Mouse (Mus musculus): ENCODE data around the gene Nde1. TPM values are rescaled to one million over a fixed set of nuclear protein-coding genes. Genes with fewer than 3 reads are reported as not detected.

Nde1 gene
- polyA plus RNA-seq, 1 experiment, result 7.2 TPM

DNA sequence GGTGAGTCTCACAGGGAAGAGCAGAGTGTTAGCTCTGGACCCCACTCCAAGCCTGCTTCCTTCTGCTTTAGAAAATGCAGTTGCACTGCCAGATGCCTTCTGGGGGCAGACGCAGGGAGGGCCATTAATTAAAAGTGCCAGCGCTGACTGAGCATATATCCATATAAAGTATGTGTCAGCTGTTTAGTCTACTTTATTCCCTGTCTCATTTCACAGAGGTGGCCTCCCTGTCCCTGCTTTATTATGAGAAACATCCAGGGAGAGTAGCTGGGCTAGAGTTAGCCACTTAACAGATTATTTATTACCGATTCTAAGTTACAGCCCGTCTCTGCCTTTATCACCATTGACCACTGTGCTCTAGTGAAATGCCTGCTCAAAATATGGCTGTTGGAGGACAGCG, 19.3 kb downstream of the Nde1 start:
- no peak for TF ChIP-seq TAL1 (IDR thresholded peaks at IDR 0.05; ENCODE audit: low read length)
- TF ChIP-seq GATA1 (IDR thresholded peaks at IDR 0.05; ENCODE audit: low read length), result no peak
- peaks cover 5% of the 10 kb centered on the region for H3K4me1 ChIP-seq (ENCODE audit: control insufficient read depth)
- H3K36me3 ChIP-seq (ENCODE audit: control insufficient read depth), result peaks cover 100% of the 10 kb centered on the region
- no peaks in the 10 kb centered on the region for H3K27me3 ChIP-seq (ENCODE audit: control insufficient read depth)
- H3K9me3 ChIP-seq (ENCODE audit: control insufficient read depth, low read length), result no peaks in the 10 kb centered on the region
- H3K4me3 ChIP-seq (replicated peaks), result no peak overlapping the region

DNA sequence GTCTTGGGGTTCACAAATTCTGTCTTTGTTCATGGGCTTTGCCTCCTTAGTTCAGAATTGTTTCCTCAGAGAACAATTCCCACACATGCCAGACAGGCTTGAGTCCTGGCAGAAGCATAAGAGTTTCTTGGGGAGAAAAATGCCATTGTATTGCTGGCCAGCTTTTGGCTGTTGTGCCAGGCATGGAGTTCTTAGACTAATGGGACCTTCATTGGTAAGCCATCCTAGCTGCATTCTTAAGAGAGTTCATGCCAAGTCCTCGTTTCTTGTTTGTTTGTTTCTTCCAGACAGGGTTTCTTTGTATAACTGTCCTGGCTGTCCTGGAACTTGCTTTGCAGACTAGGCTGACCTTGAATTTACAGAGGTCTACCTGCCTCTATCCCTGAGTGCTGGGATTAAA, 20.8 kb downstream of the Nde1 start:
- no peak overlapping the region for H3K4me3 ChIP-seq (replicated peaks)
- H3K36me3 ChIP-seq (ENCODE audit: control insufficient read depth), result peaks cover 100% of the 10 kb centered on the region
- no peak for TF ChIP-seq GATA1 (IDR thresholded peaks at IDR 0.05; ENCODE audit: low read length)
- no peak for TF ChIP-seq TAL1 (IDR thresholded peaks at IDR 0.05; ENCODE audit: low read length)
- H3K27me3 ChIP-seq (ENCODE audit: control insufficient read depth), result no peaks in the 10 kb centered on the region
- H3K9me3 ChIP-seq (ENCODE audit: control insufficient read depth, low read length), result no peaks in the 10 kb centered on the region
- no peaks in the 10 kb centered on the region for H3K4me1 ChIP-seq (ENCODE audit: control insufficient read depth)

- H3K4me3 ChIP-seq (replicated peaks), result no peak overlapping the region
- TF ChIP-seq GATA1 (IDR thresholded peaks at IDR 0.05; ENCODE audit: low read length), result no peak
- no peak for TF ChIP-seq TAL1 (IDR thresholded peaks at IDR 0.05; ENCODE audit: low read length)
- H3K9me3 ChIP-seq (ENCODE audit: control insufficient read depth, low read length), result no peaks in the 10 kb centered on the region
- H3K36me3 ChIP-seq (ENCODE audit: control insufficient read depth), result peaks cover 100% of the 10 kb centered on the region
- H3K4me1 ChIP-seq (ENCODE audit: control insufficient read depth), result no peaks in the 10 kb centered on the region
- no peaks in the 10 kb centered on the region for H3K27me3 ChIP-seq (ENCODE audit: control insufficient read depth)
These were observed 22.4 kb downstream of the Nde1 start for GRCm38 (mm10) chr16:14185516-14185915.

- TF ChIP-seq GATA1 (IDR thresholded peaks at IDR 0.05; ENCODE audit: low read length) (no peak), TAL1 (IDR thresholded peaks at IDR 0.05; ENCODE audit: low read length) (no peak)
- H3K27me3 ChIP-seq (ENCODE audit: control insufficient read depth), result no peaks in the 10 kb centered on the region
- H3K4me1 ChIP-seq (ENCODE audit: control insufficient read depth), result no peaks in the 10 kb centered on the region
- H3K4me3 ChIP-seq (replicated peaks), result no peak overlapping the region
- H3K9me3 ChIP-seq (ENCODE audit: control insufficient read depth, low read length), result no peaks in the 10 kb centered on the region
- H3K36me3 ChIP-seq (ENCODE audit: control insufficient read depth), result peaks cover 54% of the 10 kb centered on the region
These were observed 31.3 kb downstream of the Nde1 start for GRCm38 (mm10) chr16:14194164-14194950.

DNA sequence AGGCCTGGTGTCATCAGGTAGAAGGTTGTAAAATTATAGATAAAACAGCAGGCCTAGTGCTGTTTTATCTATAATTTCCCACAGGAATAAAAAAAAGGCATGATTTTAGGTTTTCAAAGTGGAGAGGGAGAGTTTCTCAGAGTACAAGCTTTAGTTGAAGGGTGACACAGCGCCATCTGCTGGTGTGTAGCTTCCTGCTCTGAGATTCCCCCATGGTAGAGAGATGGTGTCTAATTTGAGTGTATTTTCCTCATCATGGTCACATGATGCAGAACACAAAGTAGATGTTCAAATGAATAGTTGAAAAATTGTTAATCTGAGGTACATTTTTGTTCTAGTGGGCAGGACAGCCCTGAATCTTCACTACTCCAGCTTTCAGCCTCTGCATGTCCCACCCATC, 32.4 kb downstream of the Nde1 start:
- TF ChIP-seq TAL1 (IDR thresholded peaks at IDR 0.05; ENCODE audit: low read length) (no peak), GATA1 (IDR thresholded peaks at IDR 0.05; ENCODE audit: low read length) (no peak)
- Histone ChIP-seq H3K4me1 (ENCODE audit: control insufficient read depth) (no peaks in the 10 kb centered on the region), H3K27me3 (ENCODE audit: control insufficient read depth) (no peaks in the 10 kb centered on the region), H3K36me3 (ENCODE audit: control insufficient read depth) (peaks cover 44% of the 10 kb centered on the region), H3K4me3 (replicated peaks) (no peak overlapping the region), H3K9me3 (ENCODE audit: control insufficient read depth, low read length) (no peaks in the 10 kb centered on the region)

- Histone ChIP-seq H3K4me1 (ENCODE audit: control insufficient read depth) (no peaks in the 10 kb centered on the region), H3K4me3 (replicated peaks) (no peak overlapping the region), H3K27me3 (ENCODE audit: control insufficient read depth) (no peaks in the 10 kb centered on the region), H3K9me3 (ENCODE audit: control insufficient read depth, low read length) (no peaks in the 10 kb centered on the region), H3K36me3 (ENCODE audit: control insufficient read depth) (peaks cover 10% of the 10 kb centered on the region)
- TF ChIP-seq TAL1 (IDR thresholded peaks at IDR 0.05; ENCODE audit: low read length) (no peak), GATA1 (IDR thresholded peaks at IDR 0.05; ENCODE audit: low read length) (no peak)
These were observed 35.7 kb downstream of the Nde1 start for GRCm38 (mm10) chr16:14198798-14199197.

DNA sequence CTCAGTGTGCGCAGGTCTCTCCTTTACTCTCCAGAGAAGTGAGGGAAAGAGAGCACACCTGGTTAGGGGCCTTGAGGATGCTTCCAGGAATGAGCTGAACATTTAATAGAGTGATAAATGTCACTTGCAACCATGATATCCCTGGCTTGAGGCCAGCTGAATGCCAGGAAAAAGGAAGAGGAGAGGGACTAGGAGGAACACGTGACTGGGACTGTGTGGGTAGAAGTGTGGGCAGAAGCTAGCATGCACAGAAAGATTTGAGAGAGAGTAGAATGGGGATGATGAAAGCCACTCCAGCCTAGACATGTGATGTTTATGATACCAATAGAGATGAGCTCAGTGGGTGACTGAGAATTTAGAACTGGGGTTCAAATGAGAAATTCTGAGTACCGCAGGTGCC, 52.1 kb downstream of the Nde1 start:
- no peak overlapping the region for H3K4me3 ChIP-seq (replicated peaks)
- no peaks in the 10 kb centered on the region for H3K4me1 ChIP-seq (ENCODE audit: control insufficient read depth)
- no peak for TF ChIP-seq GATA1 (IDR thresholded peaks at IDR 0.05; ENCODE audit: low read length)
- TF ChIP-seq TAL1 (IDR thresholded peaks at IDR 0.05; ENCODE audit: low read length), result no peak
- no peaks in the 10 kb centered on the region for H3K36me3 ChIP-seq (ENCODE audit: control insufficient read depth)
- H3K27me3 ChIP-seq (ENCODE audit: control insufficient read depth), result no peaks in the 10 kb centered on the region
- no peaks in the 10 kb centered on the region for H3K9me3 ChIP-seq (ENCODE audit: control insufficient read depth, low read length)

DNA sequence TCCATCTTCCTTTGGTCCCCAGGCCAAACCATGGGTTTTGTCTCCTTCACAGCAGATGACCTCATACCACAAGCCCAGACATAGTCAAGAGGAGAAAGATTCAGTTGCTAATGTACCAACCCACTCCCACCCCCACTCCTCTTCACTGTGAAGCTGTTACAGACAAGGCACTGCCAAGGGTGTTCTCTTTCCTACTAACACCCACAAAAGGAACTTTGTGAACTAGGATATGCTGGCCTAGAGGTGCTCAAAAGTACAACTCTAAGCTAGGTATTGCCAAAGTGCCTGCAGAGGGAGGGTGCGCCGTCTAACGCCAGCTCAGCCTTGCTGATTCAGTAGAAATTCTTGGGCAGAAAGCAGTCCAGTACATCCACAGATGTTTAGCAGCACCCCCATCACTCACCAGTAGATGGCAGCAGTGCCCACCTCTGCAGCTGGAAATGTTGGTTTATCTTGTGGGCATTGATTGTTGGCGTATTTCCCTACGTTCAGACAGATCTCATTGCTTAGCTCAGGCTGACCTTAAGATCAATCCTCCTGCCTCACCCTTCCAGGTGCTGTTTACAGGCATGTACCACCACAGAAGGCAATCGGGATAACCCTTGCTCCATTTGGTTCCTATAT, 74.1 kb downstream of the Nde1 start:
- Histone ChIP-seq H3K36me3 (ENCODE audit: control insufficient read depth) (no peaks in the 10 kb centered on the region), H3K4me3 (replicated peaks) (no peak overlapping the region), H3K4me1 (ENCODE audit: control insufficient read depth) (no peaks in the 10 kb centered on the region; the same call in 1 of the 2 replicates), H3K9me3 (ENCODE audit: control insufficient read depth, low read length) (no peaks in the 10 kb centered on the region), H3K27me3 (ENCODE audit: control insufficient read depth) (no peaks in the 10 kb centered on the region)
- TF ChIP-seq TAL1 (IDR thresholded peaks at IDR 0.05; ENCODE audit: low read length) (no peak), GATA1 (IDR thresholded peaks at IDR 0.05; ENCODE audit: low read length) (no peak)

DNA sequence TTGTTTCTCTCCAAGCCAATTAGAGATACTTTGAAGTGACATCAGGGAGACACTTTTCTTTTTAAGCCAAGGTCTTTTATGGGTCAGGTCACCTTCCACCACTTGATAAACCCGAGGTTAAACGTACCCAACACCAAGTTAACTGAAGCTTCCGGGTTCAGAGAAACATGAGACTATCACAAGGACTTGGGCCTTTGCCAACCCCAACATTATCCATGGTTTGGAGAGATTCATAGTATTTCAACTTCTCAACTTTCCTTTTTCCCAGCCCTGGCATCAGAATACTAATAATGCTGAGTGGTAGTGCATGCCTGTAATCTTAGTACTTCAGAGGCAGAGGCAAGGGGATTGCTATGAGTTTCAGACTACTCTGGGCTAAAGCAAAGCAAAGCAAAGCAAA, 79.0 kb downstream of the Nde1 start:
- H3K27me3 ChIP-seq (ENCODE audit: control insufficient read depth), result no peaks in the 10 kb centered on the region
- no peaks in the 10 kb centered on the region for H3K9me3 ChIP-seq (ENCODE audit: control insufficient read depth, low read length)
- no peaks in the 10 kb centered on the region for H3K4me1 ChIP-seq (ENCODE audit: control insufficient read depth)
- TF ChIP-seq GATA1 (IDR thresholded peaks at IDR 0.05; ENCODE audit: low read length) (no peak), TAL1 (IDR thresholded peaks at IDR 0.05; ENCODE audit: low read length) (no peak)
- H3K4me3 ChIP-seq (replicated peaks), result no peak overlapping the region
- H3K36me3 ChIP-seq (ENCODE audit: control insufficient read depth), result no peaks in the 10 kb centered on the region

Other genes with a start within 250 kb of the Nde1 start
- gene 2900011O08Rik, start 176.7 kb upstream of the Nde1 start, polyA plus RNA-seq (2012), result not detected in 2 replicates
- not detected in 2 replicates for gene Ifitm7, start 176.4 kb upstream of the Nde1 start, polyA plus RNA-seq (2012)
- 0.17 TPM in 2 replicates for gene Marf1, start 76 bp downstream of the Nde1 start, polyA plus RNA-seq (2012)
- gene Myh11, start 128.1 kb downstream of the Nde1 start, polyA plus RNA-seq (2012), result 0.01 TPM in 1 of 2 replicates, not detected in the other
- gene Fopnl, start 154.1 kb downstream of the Nde1 start, polyA plus RNA-seq (2012), result 0.60 and 1.2 TPM in 2 replicates
- 0.04 and 0.06 TPM in 2 replicates for gene Abcc1, start 198.3 kb downstream of the Nde1 start, polyA plus RNA-seq (2012)

All from erythroblast, embryonic 14.5 days (primary cell).